Mouse (Mus musculus) layer of hippocampus, adult 11-12 months (tissue): ENCODE results near the gene Zfp488.
A peak's percentile ranks its signal among the peaks of the same experiment; 100 is the strongest.

Source experiments
- DNase-seq: peaks from one replicate; pipeline ENCODE4 v3.0.0; 2022; ENCODE audit warnings: low spot score

Gene Zfp488

DNA sequence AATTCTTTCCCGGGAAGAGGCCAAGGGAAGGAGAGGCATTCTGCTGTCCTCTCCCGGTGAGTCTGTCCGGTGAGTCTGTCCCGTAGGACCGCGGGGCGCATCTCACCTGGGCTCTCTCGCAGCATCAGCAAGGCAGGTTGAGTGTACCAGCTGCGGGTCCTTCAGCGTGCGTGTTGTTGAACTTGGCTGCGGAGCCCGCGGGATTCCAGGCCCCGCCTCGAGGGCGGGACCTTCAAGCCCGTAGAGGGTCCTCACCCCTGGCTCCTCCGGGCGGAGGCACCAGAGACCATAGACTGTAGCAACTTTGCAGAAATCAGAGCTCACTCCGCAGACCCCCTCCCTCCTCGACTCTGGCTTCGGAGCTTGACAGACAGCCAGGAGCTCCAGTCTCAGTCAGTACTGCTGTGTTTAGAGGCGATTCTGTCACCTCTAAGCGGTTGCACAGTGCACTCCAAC, at the start of gene Zfp488:
Gene Zfp488 (minus strand): TSS at position 161 of the 456 bp plus-strand sequence.
- DNase-seq, result no peak

DNA sequence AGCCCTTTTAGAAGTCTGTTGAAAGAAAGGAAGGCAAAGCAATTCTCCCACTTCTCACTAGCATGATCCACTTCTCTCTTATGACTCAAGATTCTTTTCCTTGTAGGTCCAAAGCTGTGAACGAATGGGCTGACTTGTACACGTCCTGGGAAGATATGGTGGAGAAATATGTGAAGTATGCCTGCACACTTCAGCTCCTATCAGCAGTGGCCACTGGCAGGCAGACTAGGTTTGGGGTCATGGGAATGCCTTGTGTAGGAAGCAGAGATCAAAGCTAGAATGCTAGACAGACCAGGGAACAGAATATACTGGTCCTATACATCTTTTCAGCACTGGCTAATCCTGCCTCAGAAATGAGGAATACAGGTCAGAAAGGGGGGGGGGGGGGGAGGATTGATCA, 48.1 kb upstream of the Zfp488 start:
- no peak for DNase-seq

DNA sequence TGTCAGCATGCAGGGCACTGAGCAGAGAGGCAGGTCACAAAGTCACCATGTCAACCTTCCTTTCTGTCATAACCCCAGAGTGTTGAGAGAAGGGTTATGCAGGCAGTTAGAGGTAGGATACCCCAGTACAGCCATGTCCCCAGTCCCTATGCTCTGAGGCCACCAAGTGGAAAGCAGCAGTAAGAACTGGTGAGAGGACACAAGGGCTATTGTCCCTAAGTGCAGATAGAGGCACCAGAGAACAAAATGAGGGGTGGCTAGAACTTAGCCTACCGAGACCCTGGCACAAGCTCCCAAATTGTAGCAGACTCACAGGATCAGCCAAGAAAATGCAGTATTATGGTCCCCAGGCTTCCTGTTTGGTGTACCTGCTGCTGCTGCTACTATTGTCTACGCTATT, 38.4 kb upstream of the Zfp488 start:
- DNase-seq, result no peak

DNA sequence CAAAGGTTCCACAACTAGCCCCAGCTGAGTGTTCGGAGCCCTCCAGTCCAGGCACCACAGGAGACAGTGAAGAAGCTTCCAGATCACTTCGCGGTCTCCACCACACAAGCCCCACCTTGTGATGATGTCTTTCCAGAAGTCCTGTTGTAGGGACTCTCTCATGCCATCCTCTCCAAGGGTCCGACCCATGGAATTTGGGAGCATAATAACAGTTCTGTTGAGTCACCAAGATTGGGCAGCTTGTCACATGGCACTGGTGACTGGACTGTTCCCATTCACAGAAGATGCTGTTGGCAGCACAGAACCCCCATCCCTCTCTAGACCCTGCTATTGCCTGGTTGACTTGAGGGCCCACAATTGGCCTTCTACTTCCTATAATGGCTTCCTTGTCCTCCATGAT, 37.8 kb upstream of the Zfp488 start, which contains the start of gene Gm5460:
Gene Gm5460 (plus strand): TSS at position 378 of the 400 bp plus-strand sequence.
- no peak for DNase-seq

DNA sequence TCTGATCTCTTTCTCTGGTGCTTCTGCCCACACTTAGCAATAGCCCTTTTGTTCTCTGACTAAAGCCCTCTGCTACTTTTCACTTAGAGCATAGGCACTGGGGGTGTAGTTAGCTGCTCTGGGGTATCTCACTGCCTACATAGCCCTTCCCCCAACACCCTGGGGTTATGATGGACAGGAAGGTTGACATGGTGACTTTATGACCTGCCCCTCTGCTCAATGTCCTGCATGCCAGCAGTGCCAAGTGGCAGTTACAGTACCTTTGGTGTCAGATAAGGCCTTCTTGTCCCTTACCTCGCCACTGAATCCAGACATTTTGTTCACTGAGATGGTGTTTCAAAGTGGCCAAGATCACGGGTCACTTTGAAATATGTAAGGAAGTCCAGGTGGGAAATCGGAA, 36.5 kb upstream of the Zfp488 start, which contains the start of gene Gm30083:
Gene Gm30083 (minus strand): TSS at position 120 of the 400 bp plus-strand sequence.
- no peak for DNase-seq

DNA sequence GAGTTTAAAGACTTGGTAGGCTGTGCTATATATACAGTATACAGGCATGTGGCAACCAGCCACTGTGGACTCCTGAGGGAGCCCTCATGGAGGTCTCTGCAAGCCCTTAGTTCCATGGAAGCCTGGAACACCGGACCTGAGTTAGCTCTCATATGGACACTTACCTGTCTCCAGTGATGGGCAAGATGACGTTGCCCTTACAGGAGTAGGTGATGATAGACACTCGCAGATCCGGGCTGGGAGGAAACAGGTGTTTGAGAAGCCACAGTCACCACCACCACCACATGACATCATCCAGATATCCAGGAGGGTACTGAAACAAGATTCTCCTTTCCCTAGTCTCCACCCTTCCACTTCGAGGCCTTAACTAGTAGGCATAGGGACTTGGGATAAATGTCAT, 23.8 kb upstream of the Zfp488 start:
- DNase-seq, result no peak

DNA sequence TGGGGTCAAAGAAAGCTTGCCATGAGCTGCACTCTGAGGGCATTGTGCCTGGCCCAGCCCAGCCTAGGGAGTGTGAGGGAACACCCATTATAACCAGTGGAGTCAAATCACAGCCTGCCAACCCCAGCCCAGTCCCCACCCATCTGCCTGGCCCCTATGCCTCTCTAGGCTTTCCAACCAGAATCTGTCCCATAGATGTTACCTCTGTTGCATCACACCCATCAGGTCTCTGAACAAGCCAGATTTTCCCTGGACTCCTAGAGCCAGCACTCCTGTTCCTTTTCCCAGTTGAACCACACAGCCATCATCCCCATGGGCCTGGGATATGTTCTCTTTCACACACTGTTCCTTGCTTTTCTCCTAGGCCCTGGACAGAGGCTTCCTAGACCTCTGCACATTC, 22.9 kb upstream of the Zfp488 start:
- DNase-seq, result no peak

DNA sequence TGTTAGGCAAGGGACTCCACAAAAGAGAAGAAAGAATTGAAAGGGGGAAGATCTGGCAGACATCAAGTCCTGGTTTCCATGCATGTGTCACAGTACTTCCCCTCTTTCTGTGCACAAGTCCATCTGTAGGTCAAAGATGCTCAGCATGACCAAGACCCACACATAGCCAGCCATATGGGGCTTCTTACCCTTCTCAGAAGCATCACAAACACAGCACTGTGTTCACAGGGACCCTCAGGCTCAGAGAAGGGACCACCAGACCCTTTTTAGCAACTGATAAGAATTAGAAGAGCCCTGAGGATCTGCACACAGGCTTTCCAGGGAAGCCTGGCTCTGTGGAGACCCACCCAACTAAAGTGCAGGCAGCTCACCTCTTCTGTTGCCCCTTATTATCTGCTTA, 21.5 kb upstream of the Zfp488 start:
- no peak for DNase-seq

DNA sequence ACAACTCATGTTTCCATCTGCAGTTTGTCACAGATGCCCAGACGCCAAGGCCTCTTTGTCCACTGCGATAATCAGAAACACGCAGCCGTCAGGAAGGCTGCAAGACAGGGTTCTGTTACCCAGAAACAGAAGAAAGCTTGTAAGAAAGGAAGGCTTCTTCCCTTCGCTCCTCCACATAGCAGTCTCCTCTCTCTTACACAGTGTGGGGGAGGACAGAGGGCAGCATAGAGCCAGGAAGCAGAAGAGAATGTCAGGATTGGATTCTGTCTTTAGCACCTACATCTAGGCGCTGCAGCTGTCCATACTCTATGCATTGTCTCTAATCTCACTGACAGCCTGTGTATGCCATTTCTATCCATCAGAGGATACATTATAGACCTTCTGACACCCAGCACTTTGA, 18.9 kb upstream of the Zfp488 start:
- DNase-seq, result no peak

DNA sequence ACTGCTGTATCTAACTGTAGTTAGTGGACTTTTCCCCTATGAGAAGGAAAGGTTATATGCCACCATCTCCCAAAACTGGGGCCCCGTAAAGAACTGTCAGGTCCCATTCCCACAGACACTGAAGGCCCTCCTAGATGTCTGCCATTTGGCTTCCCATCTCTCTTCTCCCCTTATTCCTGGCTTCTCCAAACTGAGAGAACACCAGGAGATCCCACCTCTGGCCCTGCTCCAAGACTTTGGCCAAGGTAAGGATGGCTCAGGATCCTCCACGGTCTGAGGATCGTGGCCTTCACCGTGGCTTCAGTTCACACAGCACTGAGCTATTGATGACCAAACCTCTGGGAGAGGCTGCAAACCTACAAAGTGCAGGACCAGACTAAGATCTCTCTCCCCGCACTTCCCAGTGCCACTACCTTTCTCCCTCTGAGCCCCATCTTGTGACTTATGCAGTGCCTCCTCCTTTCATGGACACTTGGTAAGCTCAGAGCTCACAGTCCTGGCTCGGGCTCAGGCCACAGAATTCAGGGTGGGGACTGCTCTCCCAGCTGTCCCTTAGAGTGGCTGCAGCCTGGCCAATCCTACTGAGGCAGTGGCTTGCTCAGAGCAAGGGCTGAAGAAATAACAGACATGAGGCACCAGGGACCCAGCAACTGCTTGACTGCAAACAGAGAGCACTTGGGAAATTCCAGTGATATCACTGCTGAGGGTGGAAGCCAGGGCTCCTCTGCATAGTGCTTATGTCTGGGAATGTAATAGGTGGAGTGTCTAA, 15.1 kb upstream of the Zfp488 start:
- DNase-seq, result no peak

DNA sequence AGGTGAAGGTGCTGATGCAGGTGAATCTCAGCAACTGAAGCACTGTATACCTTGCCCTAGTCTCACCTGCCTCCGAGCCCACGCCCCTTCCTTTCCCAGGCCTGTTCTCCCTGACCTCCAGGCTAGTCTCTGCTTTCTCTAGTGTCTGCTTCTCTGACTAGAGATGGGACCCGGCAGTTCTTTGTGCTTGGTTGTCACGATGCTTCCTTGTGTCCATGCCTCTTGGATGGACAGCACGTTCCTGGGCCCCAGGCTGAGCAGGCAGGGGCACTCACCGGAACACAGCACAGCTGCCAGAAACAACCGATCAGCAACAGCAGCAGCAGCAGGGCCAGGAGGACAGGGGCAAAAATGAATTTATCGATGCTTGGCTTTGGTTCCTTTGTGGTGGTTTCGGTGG, 14.5 kb upstream of the Zfp488 start:
- DNase-seq, result no peak

DNA sequence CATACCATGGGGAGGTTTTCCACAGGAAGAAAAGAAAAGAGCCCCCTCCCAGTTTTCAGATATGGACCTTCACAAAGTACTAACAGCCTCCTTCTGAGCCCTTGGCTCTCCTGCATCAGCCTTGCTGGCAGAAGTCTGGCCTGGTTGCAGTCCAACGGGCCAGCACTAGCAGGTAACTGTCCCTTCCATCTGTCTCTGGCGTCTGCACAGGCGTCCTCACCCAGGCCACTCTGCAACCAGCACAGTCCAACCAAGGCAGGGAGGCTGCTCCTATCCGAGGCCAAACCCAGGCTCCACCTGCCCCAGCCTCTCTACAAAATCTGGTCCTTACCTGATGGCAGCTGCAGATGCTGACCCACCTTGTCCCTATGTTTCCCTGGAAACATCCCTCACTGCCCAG, 13.4 kb upstream of the Zfp488 start:
- DNase-seq, result no peak

DNA sequence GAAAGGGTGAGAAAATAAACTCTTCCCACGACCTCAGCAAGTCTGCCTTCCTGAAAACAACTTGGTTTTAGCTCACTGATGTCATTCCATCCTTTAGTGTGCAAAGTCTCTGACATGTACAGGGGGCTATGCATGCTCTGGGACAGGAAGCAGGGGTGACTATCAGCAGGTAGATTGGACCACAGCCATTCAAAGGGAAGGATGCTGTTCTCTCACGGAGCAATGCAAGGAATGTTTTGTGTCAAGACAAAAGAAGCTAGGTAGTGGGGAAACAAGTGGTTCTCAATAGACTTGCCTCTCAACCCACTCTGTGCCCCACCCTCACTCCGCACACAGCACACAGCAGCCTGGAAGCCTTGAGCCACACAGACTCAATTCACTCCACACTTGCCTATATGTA, 10.6 kb upstream of the Zfp488 start:
- no peak for DNase-seq

DNA sequence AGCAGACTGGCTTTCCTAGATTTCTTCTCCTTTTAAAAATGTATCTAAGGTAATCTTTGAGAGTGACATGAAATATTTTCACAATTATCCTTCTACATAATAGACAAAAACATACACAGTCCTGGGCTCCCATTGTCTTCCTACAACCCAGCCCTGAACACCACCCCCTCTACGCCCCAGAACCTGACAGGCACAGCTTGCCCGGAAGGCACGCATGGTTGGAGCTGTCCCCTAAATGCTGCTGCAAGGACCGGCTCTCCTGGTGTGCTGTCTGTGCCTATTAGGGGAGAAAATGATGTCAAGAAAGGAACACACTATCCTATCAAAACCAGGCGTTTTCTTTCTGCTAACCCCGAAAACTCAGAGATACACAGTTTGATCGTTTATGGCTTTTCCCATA, 816 bp downstream of the Zfp488 start:
- no peak for DNase-seq

DNA sequence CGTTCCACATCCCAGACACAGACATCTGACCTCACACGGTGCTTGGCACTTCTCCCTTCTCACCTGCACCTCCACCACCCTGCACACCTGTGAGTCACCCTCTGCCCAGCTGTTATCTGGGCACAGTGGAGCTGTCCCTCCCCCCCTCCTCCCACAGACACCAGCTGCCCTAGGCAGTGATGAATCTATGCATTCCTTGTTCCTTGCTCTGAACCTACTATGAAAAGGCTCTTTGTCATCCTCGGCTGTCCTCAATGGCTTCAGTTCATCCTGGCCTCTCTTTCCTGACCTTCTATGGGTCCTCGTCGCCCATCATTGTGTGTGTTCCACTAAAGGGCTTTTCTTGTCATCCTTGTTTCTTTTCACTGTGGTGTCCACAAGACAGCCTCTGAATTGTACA, 3.8 kb downstream of the Zfp488 start:
- DNase-seq, result peak; percentile 26

DNA sequence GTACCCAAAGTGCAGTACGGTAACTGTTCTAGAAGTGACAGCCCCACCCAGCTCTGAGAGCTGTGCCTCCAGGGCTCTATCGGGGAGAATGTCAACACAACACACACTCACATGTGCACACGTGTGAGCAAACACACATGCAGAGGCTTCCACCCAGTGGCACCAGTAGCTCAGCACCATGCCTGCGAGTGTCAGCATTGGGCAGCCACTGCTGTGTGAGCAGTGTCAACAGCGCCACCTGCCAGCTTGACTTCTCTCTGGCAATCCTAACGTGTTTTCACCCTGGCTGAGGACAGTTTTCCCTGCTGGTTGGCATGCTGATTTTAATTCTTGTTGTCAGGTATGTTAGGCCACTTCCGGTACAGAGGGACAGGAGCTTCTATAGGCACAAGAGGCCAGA, 5.9 kb downstream of the Zfp488 start:
- no peak for DNase-seq

DNA sequence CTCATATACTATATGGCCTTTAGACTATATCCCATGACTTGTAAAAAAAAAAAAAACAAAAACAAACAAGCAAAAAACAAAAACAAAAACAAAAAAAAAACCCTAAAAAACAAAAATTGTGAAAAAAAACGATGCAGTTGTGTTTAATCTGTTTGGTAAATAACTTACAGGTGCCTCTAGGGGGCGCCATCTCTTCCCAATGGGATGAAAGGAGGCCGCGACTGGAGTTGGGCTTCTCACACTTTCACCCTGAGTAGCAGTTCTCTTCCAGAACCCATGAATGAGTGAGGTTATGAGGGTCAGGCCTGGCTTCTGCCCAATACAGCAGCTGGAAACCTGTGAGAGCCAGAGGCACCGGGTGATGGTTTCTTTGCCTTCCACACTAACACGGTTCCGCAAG, 12.9 kb downstream of the Zfp488 start:
- no peak for DNase-seq

DNA sequence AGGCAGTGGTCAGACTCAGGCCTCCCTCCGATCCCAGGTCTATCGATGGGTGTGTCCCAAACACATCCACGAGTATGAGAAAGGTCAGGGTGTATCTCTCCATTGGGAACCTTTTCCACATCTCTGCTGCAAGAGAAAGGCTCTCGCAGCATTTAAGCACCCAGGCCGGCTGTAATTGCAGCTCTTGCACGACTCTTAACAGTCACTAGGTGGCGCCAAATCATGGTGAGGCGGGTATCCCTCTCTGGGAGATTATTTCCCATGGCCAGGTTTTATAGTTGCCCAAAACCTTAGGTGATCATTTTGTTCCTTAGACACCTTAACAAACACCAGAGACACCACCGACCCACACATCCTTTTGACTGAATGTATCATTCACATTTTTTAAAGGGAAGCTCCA, 19.2 kb downstream of the Zfp488 start:
- DNase-seq, result peak; percentile 68

DNA sequence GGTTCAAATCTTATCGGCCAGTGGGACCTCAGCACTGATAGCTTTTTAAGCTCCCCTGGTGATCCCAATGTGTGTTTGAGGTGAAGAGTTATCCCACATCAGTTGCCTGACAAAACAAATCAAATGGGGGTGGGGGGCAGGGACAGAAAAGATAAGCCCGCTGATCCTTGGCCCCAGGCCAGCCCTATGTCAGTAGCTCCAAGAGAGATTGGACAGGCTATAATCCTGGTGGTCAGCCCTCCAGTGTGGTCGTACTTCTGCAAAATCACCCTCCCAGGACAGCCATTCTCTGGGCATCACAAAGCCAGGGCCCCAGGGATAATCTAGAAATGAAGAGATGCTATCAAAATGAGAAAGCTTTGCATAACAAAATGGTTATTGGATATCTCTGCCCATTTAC, 19.7 kb downstream of the Zfp488 start:
- DNase-seq, result no peak

DNA sequence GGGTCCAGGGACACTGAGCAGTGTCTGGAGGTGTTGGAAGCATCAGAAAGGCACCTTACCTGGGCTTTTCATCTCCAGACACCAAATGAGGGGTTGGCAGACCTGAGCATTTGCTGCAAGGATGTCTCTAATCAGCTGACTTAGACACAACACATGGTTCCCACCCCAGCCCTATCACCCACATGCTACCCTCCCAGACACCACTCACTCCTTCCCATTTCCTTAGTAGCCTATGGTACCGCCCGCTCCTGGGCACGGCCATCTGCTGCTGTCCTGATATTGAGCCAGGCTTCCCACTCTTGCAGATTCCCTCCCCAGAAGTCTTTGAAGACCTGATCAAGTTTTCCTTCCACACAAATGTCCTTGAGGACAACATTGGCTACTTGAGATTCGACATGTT, 20.4 kb downstream of the Zfp488 start:
- no peak for DNase-seq

DNA sequence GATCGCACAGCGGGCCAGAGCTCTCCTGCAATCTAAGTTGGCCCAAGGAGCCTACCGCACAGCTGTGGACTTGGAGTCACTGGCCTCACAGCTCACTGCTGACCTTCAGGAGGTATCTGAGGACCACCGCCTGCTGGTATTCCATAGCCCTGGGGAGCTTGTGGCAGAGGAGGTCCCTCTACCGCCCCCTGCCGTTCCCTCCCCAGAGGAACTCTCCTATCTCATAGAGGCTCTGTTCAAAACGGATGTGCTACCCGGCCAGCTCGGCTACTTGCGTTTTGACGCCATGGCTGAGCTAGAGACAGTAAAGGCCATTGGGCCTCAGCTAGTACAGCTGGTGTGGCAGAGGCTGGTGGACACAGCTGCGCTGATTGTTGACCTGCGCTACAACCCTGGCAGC, 22.5 kb downstream of the Zfp488 start:
- DNase-seq, result no peak

DNA sequence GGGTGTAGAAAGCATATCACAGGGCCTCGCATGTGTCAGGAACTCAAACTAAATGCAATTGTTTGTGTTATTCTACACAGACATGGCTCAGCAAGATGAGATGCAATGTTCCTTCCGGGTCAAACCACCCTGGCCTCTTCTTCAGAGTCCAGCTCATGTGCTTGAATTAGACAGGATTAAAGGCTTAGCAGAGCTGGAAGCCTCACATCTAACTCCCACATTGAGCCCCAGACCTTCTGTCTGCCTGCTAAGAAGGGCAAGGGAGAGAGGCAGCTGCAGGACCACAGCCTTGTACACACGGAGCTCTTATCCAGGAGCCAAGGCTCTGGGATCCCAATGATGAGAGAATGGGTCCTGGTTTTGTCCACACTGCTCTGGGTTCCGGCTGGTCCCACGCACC, 24.8 kb downstream of the Zfp488 start, which contains the start of gene Rbp3:
Gene Rbp3 (plus strand): TSS at position 243 of the 400 bp plus-strand sequence.
- DNase-seq, result no peak

DNA sequence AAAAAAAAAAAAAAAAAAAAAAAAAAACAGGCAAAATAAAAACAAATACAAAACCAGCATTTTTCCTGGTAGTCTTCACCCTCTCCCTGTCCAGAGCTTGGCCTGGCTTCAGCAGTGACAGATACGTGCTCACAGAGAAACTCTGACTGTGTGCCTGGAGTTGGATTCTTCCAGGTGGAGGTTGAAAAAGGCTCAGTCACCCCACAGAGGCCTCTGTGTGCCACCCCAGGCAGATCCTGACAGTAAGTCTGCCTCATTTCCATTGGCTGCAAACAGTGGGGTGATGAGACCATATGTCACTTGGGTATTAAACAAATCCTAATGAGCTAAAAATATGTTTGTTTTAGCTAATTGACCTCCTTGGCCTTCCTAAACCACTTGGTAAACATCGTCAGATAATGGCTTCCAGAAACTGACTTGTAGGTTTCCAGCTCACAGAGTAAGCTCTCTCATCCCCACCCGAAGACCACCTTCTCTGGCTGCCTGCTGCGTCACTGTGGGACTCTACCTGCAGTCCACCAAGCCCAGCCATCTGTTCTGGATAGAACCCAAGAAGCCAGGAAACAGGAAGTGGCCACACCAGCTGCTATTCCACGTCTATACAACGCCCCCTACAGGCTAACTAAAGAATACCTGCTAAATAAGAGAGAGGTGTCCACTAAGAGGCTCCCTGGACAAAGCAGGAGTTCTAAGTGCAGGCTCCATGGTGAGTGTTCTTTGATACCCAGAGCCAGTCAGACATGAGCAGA, 26.2 kb downstream of the Zfp488 start:
- DNase-seq, result no peak
